Mouse (Mus musculus) heart, postnatal 0 days (tissue): ENCODE data around the gene Atrnl1. TPM values are rescaled to one million over a fixed set of nuclear protein-coding genes. Genes with fewer than 3 reads are reported as not detected.
A peak's percentile ranks its signal among the peaks of the same experiment; 100 is the strongest.

Experiments used
- ATAC-seq: fragments of 200-750 bp; cut with Nextera tagmentation; 2 replicates; pipeline ENCODE4 v1.8.0; 2017; ENCODE audit warnings: low read depth, moderate number of reproducible peaks, moderate library complexity; ENCODE audit not compliant: insufficient read depth
- DNase-seq: peaks from one replicate; pipeline ENCODE4 v3.0.0-alpha.2; 2016; ENCODE audit warnings: low spot score
- H3K27ac ChIP-seq: fragments of 300-500 bp; sonication (generic); 2 replicates; pipeline ENCODE4 v1.5.1; 2014; ENCODE audit warnings: low read depth, mild to moderate bottlenecking
- H3K27me3 ChIP-seq: fragments of 300-500 bp; sonication (generic); 2 replicates; pipeline ENCODE4 v1.6.1; 2014; ENCODE audit warnings: low read length, mixed read lengths; ENCODE audit not compliant: control insufficient read depth, insufficient read depth
- H3K36me3 ChIP-seq: fragments of 300-500 bp; sonication (generic); replicated peaks from 2 replicates; pipeline ENCODE4 v1.6.1; 2014; ENCODE audit warnings: low read length, mixed read lengths; ENCODE audit not compliant: control insufficient read depth, insufficient read depth
- H3K4me1 ChIP-seq: fragments of 300-500 bp; sonication (generic); 2 replicates; pipeline ENCODE4 v1.6.1; 2014; ENCODE audit warnings: antibody characterized with exemption; ENCODE audit not compliant: control insufficient read depth, insufficient read depth
- H3K4me2 ChIP-seq: fragments of 300-500 bp; sonication (generic); 2 replicates; pipeline ENCODE4 v1.6.1; 2014; ENCODE audit warnings: low read depth, mild to moderate bottlenecking, low read length, moderate library complexity
- H3K4me3 ChIP-seq: fragments of 300-500 bp; sonication (generic); 2 replicates; pipeline ENCODE4 v1.5.1; 2014; ENCODE audit warnings: low read depth, low read length
- H3K9ac ChIP-seq: fragments of 300-500 bp; sonication (generic); replicated peaks from 2 replicates; pipeline ENCODE4 v1.6.1; 2014; ENCODE audit warnings: low read depth, low read length, mixed read lengths
- H3K9me3 ChIP-seq: fragments of 300-500 bp; sonication (generic); replicated peaks from 2 replicates; pipeline ENCODE4 v1.6.1; 2016; ENCODE audit warnings: low read length; ENCODE audit not compliant: control insufficient read depth
- CTCF ChIP-seq: IDR thresholded peaks from 2 replicates; pipeline ENCODE4 v1.5.1; 2016; ENCODE audit warnings: antibody characterized with exemption, control low read depth, low read depth
- EP300 ChIP-seq: IDR thresholded peaks from 2 replicates; pipeline ENCODE4 v1.6.1; 2016; ENCODE audit warnings: antibody characterized with exemption, low read depth
- WGBS: fragments of 180-500 bp; shearing (Covaris S2); extraction: QIAGEN DNeasy Blood & Tissue Kit; methylation state at CpG from one replicate; pipeline ENCODE4 v1.1.7; 2014; 5-methylcytosine and 5-hydroxymethylcytosine counted together
- polyA plus RNA-seq: library from polyadenylated mRNA; unstranded; fragments of >200 nt; fragmentation: Nextera tagmentation; extraction: Ambion mirVana; gene quantifications from 2 replicates; pipeline ENCODE4 v1.2.1, GENCODE M21; 2015
- total RNA-seq: library from RNA; depleted of rRNA; stranded (reverse); fragments of >200 nt; gene quantifications from 2 replicates; pipeline ENCODE4 v1.2.3, GENCODE M21; 2014; ENCODE audit warnings: low replicate concordance

The Atrnl1 gene
- total and polyA plus RNA-seq, 2 experiments from 2014 or later = 1.7 to 16.9 TPM

DNA sequence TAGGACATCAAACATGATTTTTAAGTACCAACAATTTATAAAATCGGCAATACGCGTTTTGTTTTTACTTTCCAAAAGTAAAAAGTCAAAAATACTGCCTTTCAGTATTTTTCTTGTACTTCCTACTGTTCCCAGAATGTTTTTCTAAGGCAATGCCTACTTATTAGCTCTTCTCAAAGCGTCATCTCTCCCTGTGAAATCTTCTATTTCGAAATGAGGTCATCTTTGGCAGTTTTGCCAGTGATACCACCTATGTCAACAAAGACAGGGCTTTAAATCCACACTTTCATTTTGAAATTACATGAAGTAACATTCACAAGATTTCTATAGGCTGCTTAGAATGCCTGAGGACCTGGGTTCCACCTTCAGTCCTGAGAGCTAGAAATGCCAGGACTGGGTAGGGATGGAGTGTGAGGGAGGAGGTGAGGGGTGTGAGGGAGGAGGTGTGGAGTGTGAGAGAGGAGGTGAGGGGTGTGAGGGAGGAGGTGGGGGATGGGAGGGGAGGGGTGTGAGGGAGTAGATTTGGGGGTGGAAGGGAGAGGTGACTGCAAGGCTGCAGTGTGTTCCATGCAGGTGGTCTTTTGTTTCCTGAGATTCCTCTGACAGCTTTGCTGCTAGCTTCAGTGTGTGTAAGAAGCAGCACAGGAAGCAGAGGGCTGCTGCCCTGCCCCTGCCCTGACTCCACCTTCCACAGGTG, 315.5 kb downstream of the Atrnl1 start:
- Histone ChIP-seq H3K4me3 (no peak overlapping the region), H3K4me1 (peaks cover 12% of the 10 kb centered on the region; the same call in 1 of the 2 replicates), H3K9me3 (no peaks in the 10 kb centered on the region), H3K27me3 (no peaks in the 10 kb centered on the region), H3K9ac (no peak overlapping the region), H3K4me2 (no peak overlapping the region), H3K36me3 (no peaks in the 10 kb centered on the region), H3K27ac (no peak overlapping the region)
- DNase-seq (no peak), ATAC-seq (peak; percentile 93)
- WGBS = 80% methylated on average over 5 of the region's 5 CpGs
- TF ChIP-seq EP300 (no peak), CTCF (no peak)

DNA sequence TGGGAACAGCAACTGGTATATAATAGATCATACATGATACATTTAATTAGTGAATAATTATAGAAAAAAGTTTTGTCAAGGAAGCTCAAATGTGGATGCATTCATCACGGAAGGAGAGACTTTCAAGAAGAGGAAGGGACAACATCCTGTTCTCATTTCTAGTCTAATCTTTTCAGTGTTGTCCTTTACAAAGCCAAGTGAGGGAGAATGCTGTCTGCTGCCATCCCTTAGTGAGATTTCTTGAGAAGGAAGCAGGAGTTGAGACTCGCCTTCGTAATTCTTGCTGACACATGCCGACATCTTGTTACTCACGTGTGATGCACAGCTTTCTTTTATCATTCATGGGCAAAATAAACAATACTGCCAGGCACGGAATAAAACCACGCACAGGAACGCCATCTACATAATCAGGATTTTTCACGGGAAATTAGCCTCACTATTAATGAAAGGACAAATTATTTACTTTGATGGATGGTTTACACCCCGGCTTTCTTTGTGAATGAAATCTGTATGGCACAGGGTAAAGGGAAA, 316.2 kb downstream of the Atrnl1 start:
- ATAC-seq (no peak), DNase-seq (no peak)
- Histone ChIP-seq H3K9me3 (no peaks in the 10 kb centered on the region), H3K4me1 (peaks cover 12% of the 10 kb centered on the region; the same call in 1 of the 2 replicates), H3K4me3 (no peak overlapping the region), H3K27me3 (no peaks in the 10 kb centered on the region), H3K4me2 (no peak overlapping the region), H3K27ac (no peak overlapping the region), H3K36me3 (no peaks in the 10 kb centered on the region), H3K9ac (no peak overlapping the region)
- TF ChIP-seq CTCF (no peak), EP300 (no peak)
- WGBS = 53% methylated on average over 10 of the region's 10 CpGs

DNA sequence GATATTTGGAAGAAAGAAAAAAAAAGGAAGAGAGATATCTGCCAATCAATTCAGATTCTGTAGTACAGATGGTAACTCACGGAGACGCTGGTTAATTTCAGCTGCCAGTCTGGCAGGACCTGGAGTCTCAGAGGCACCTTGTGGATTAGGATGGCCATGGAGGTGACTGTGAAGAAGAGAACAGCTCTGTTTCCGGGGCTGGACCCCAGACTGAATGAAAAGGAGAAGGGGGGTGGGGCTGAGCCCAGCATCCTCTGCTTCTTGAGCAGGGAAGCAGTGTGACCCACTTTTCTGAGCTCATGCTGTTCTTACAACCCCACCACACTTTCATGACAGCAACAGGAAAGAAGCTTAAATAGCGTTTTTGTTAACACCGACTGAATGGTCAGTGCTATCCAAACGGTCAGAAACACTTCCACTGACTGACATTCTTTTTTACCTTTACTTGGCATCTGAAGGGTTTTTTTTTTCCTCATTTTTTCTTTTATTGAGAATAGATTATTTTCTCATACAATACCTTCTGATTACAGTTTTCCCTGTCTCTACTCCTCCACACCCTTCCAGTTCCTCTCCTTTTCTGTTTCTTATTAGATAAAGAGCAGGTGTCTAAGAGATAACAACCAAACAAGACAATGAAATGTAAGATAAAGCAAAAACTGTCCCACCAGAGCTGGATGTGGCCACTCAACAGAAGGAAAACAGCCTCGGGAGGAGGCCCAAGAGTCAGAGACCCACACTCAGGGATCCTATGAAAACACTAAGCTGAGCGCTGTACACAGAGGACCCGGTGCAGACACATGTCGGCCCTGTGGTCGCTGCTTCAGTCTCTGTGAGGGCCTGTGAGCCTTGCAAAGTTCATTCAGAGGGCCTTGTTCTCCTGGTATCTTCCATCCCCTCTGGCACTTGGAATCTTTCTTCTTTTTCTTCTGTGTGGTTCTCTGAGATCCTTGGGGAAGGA, 317.0 kb downstream of the Atrnl1 start:
- ATAC-seq = no peak
- Histone ChIP-seq H3K4me2 (no peak overlapping the region), H3K36me3 (no peaks in the 10 kb centered on the region), H3K27me3 (no peaks in the 10 kb centered on the region), H3K9ac (no peak overlapping the region), H3K4me3 (no peak overlapping the region), H3K9me3 (no peaks in the 10 kb centered on the region), H3K27ac (no peak overlapping the region), H3K4me1 (peaks cover 12% of the 10 kb centered on the region; the same call in 1 of the 2 replicates)
- 57% methylated on average over 11 of the region's 11 CpGs for WGBS
- DNase-seq = no peak
- TF ChIP-seq CTCF = no peak
- no peak for TF ChIP-seq EP300

DNA sequence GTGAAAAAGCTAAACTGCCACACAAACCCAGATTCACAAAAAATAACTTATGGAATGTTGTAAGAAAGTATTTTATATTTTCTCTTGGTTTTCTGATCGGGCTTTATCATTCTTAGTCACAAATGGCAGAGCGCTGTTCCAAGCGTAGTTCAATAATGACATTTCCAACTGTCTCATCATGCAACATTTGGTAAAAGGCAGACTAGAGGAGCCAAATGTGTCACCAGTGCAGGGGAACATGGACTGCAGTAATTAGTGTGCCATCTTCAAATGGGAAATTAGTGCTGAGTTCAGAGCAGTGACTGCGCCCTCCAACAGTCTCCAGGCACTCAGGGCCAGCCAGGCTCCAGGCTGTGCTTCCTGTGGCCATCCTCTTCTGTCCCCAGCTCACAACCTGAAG, 320.8 kb downstream of the Atrnl1 start:
- H3K9me3 ChIP-seq = no peaks in the 10 kb centered on the region
- no peak overlapping the region for H3K4me3 ChIP-seq
- no peak for ATAC-seq
- WGBS = 93% methylated on average over 4 of the region's 4 CpGs
- no peak overlapping the region for H3K4me2 ChIP-seq
- no peaks in the 10 kb centered on the region for H3K4me1 ChIP-seq
- no peak overlapping the region for H3K27ac ChIP-seq
- no peak overlapping the region for H3K9ac ChIP-seq
- no peak for TF ChIP-seq CTCF
- TF ChIP-seq EP300 = no peak
- DNase-seq = no peak
- H3K27me3 ChIP-seq = no peaks in the 10 kb centered on the region
- no peaks in the 10 kb centered on the region for H3K36me3 ChIP-seq

DNA sequence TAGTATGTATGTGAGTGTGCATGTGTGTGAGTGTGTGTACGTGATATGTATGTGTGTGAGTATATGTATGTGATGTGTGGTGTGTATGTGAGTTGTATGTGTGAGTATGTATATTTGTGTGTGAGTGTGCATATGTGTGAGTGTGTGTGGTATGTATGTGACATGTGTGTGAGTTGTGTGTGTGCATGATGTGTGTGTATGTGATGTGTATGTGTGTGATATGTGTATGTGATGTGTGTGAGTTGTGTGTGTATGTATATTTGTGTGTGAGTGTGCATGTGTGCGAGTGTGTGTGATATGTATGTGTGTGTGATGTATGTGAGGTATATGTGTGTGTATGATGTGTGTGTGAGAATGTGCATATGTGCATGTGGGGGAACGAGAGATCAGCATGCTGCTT, 326.0 kb downstream of the Atrnl1 start:
- Histone ChIP-seq H3K4me2 (no peak overlapping the region), H3K9me3 (no peaks in the 10 kb centered on the region), H3K9ac (no peak overlapping the region), H3K4me3 (no peak overlapping the region), H3K27ac (no peak overlapping the region), H3K36me3 (no peaks in the 10 kb centered on the region), H3K27me3 (no peaks in the 10 kb centered on the region), H3K4me1 (no peaks in the 10 kb centered on the region)
- no peak for ATAC-seq
- TF ChIP-seq EP300 (no peak), CTCF (no peak)
- no peak for DNase-seq
- 92% methylated on average over 3 of the region's 3 CpGs for WGBS
